ENCODE assay signal across 8 mouse cellular contexts in genomic region chr10:66864161-66864862, GRCm38 (mm10).
DNase-seq lines count a peak whose midpoint lies in the region; ATAC-seq and TF ChIP-seq lines count a peak whose summit lies in the region.

No protein-coding gene starts in this region.

- no peaks in the 10 kb centered on the region for H3K79me2 ChIP-seq in myocyte (ENCODE audit: control insufficient read depth, insufficient read depth)

- H3K9ac ChIP-seq in heart, embryonic 12.5 days = no peak overlapping the region

- no peaks in the 10 kb centered on the region for H3K36me3 ChIP-seq in heart, embryonic 12.5 days
- H3K36me3 ChIP-seq in myocyte (ENCODE audit: control insufficient read depth, insufficient read depth) = no peaks in the 10 kb centered on the region

- ATAC-seq in heart, embryonic 12.5 days (ENCODE audit: insufficient number of reproducible peaks, low FRiP score) = peak; percentile 75
- ATAC-seq in erythroid progenitor cell, adult 5-6 weeks (replicated peaks; ENCODE audit: low FRiP score, poor library complexity, severe bottlenecking) = no peak

- no peak overlapping the region for H3ac ChIP-seq in myocyte (ENCODE audit: control insufficient read depth, insufficient read length)

- peak; percentile 24 for DNase-seq in retina, postnatal 1 day
- no peak for DNase-seq in retina, embryonic 14.5 days (ENCODE audit: low spot score)
- DNase-seq in adrenal gland, postnatal 36 days = peak; percentile 69 to 71
- peak; percentile 45 to 59 for DNase-seq in kidney, postnatal 4 days
- DNase-seq in thymus, postnatal 4 days = peak; percentile 45

- no peaks in the 10 kb centered on the region for H3K4me1 ChIP-seq in heart, embryonic 12.5 days (replicated peaks)

- no peak overlapping the region for H3K4me2 ChIP-seq in heart, embryonic 12.5 days
- H3K4me2 ChIP-seq in myocyte (ENCODE audit: low read depth) = peak overlapping the region; percentile 72

- H3K4me3 ChIP-seq in heart, embryonic 12.5 days = no peak overlapping the region
- H3K4me3 ChIP-seq in myocyte = no peak overlapping the region

- H3K27ac ChIP-seq in heart, embryonic 12.5 days (ENCODE audit: poor library complexity, severe bottlenecking) = 0 out of 2 replicates have a peak overlapping the region, but pooled peaks have one; percentile 5

- TF ChIP-seq POLR2A in myocyte (IDR thresholded peaks at IDR 0.05; ENCODE audit: insufficient read length, low read depth) = no peak

- H3K9me3 ChIP-seq in heart, embryonic 12.5 days (replicated peaks) = no peaks in the 10 kb centered on the region

- H3K27me3 ChIP-seq in heart, embryonic 12.5 days (replicated peaks) = no peaks in the 10 kb centered on the region
- H3K27me3 ChIP-seq in myocyte (ENCODE audit: control insufficient read depth, insufficient read depth, insufficient read length) = no peaks in the 10 kb centered on the region

- 53% methylated on average over 14 of the region's 14 CpGs for WGBS in heart, embryonic 12.5 days

TF ChIP-seq in myocyte, 11 proteins besides CTCF, POLR2A, EP300 and RAD21:
- TF ChIP-seq MYOD1 (IDR thresholded peaks at IDR 0.05; ENCODE audit: control insufficient read depth in 1 of 3, insufficient read length in 2 of 3, low read depth in 2 of 3) (peak in 1 of 3 experiments; percentile 41), E2F4 (IDR thresholded peaks at IDR 0.05; ENCODE audit: insufficient read depth) (no peak), MAX (IDR thresholded peaks at IDR 0.05; ENCODE audit: low read depth) (peak; percentile 58)
TF ChIP-seq in myocyte: peak in this region for 2.
